Mouse (Mus musculus): Measurements from ENCODE around the gene 2900026A02Rik. TPM values are rescaled to one million over a fixed set of nuclear protein-coding genes. Genes with fewer than 3 reads are reported as not detected.

Gene 2900026A02Rik
- polyA plus RNA-seq, 1 experiment from 2014 or later = 5.0 TPM

DNA sequence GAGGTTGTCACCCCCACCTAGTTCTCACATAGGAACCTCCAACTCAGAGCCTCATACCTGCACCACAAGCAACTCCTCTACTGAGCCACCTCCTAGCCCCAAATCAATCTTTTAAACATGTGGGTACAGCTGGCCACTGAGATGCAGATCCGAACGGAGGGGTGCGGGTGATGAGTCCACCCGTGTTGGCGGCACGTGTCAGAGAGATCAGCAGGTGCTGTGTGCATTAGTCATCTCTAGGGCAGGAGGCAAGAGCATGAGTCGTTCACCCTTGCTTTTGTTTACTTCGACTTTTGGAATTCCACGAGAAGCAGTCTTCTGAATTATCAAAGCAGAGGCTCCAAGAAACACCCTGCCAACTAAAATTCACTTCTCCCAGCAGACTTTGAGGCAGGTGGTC lies 16.8 kb downstream of the 2900026A02Rik start:
- Histone ChIP-seq H3K27ac (ENCODE audit: low read length) (no peak overlapping the region), H3K4me2 (ENCODE audit: low read length) (no peak overlapping the region), H3K4me1 (replicated peaks; ENCODE audit: control insufficient read depth, insufficient read depth, low read length) (peaks cover 12% of the 10 kb centered on the region), H3K9me3 (ENCODE audit: control insufficient read depth, low read length) (no peaks in the 10 kb centered on the region), H3K36me3 (ENCODE audit: control insufficient read depth, insufficient read depth) (no peaks in the 10 kb centered on the region), H3K4me3 (replicated peaks; ENCODE audit: low read length) (no peak overlapping the region), H3K27me3 (replicated peaks; ENCODE audit: control insufficient read depth, insufficient read depth, low read length) (no peaks in the 10 kb centered on the region), H3K9ac (replicated peaks; ENCODE audit: low read depth, low read length) (no peak overlapping the region)
- ATAC-seq = no peak
- WGBS = 91% methylated on average over 9 of the region's 9 CpGs

DNA sequence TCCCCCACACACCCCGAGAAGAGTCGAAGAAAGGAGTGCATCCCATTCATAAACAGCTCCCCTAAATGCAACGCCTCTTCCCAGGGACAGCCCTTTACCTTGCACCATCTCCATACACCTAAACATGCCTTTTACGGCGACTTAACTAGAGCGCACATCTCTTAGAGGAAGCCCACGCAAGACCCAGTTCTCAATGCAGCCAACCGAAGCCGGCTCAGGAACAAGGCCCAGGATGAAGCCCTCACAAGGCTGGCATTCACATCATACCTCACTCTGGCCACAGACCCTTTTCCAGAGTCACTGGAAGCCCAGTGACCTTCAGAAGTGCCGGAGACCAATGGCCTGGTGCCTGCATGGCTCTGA lies 21.3 kb downstream of the 2900026A02Rik start:
- Histone ChIP-seq H3K4me3 (replicated peaks; ENCODE audit: low read length) (no peak overlapping the region), H3K27me3 (replicated peaks; ENCODE audit: control insufficient read depth, insufficient read depth, low read length) (no peaks in the 10 kb centered on the region), H3K9ac (replicated peaks; ENCODE audit: low read depth, low read length) (no peak overlapping the region), H3K27ac (ENCODE audit: low read length) (no peak overlapping the region; the same call in 1 of the 2 replicates), H3K4me1 (replicated peaks; ENCODE audit: control insufficient read depth, insufficient read depth, low read length) (peaks cover 12% of the 10 kb centered on the region), H3K9me3 (ENCODE audit: control insufficient read depth, low read length) (no peaks in the 10 kb centered on the region), H3K4me2 (ENCODE audit: low read length) (no peak overlapping the region), H3K36me3 (ENCODE audit: control insufficient read depth, insufficient read depth) (no peaks in the 10 kb centered on the region)
- no peak for ATAC-seq
- 87% methylated on average over 10 of the region's 10 CpGs for WGBS

GRCm38 (mm10) chr5:113199126-113199771 lies 21.8 kb downstream of the 2900026A02Rik start:
- no peaks in the 10 kb centered on the region for H3K9me3 ChIP-seq (ENCODE audit: control insufficient read depth, low read length)
- no peak overlapping the region for H3K4me3 ChIP-seq (replicated peaks; ENCODE audit: low read length)
- WGBS = 55% methylated on average over 8 of the region's 8 CpGs
- H3K9ac ChIP-seq (replicated peaks; ENCODE audit: low read depth, low read length) = no peak overlapping the region
- H3K4me2 ChIP-seq (ENCODE audit: low read length) = no peak overlapping the region
- H3K27ac ChIP-seq (ENCODE audit: low read length) = no peak overlapping the region; the same call in 1 of the 2 replicates
- H3K27me3 ChIP-seq (replicated peaks; ENCODE audit: control insufficient read depth, insufficient read depth, low read length) = no peaks in the 10 kb centered on the region
- ATAC-seq = no peak
- H3K36me3 ChIP-seq (ENCODE audit: control insufficient read depth, insufficient read depth) = no peaks in the 10 kb centered on the region
- H3K4me1 ChIP-seq (replicated peaks; ENCODE audit: control insufficient read depth, insufficient read depth, low read length) = peaks cover 13% of the 10 kb centered on the region

DNA sequence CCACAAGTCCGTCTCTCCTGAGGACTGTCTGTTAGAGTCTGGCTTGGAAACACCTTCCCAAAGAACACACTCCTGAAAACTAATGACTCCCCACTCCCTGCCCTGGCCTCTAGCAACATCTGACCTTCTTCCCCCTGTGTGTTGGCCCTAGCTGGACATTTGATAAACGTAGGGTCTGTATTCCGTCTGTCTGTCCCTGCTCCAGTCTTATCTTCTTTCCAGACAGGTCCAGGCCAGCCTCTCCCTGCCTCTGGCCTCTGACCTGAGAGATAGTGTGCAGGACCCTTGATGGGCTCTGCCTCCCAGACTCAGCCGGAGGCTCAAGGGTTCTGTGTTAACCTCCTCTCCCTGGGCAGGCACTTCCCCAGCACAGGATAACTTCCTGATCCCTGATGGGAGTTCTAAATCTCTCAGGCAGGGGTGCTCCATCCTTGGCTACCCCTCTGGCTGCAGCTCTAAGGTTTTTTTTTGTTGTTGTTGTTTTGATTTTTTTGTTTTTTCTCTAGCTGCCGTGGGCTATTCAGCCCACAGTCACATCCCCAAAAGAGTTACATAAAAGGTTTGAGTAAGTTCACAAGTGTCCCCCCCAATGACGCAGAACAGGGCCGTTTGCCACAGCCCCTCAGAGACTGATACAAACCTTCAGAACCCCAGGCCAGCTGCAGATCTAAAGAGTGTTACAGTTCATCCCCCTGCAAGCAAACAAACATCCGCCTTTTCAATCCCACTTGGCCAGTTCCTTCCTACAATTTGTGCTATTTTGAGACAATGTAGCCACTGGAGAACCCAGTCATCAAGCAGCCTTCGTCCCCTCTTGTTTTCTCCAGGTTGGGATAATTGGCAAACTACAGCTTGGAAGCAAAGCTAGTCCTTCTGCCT lies 23.9 kb downstream of the 2900026A02Rik start:
- H3K9me3 ChIP-seq (ENCODE audit: control insufficient read depth, low read length) = no peaks in the 10 kb centered on the region

GRCm38 (mm10) chr5:113195907-113196306 lies 25.1 kb downstream of the 2900026A02Rik start:
- peaks cover 22% of the 10 kb centered on the region for H3K4me1 ChIP-seq (replicated peaks; ENCODE audit: control insufficient read depth, insufficient read depth, low read length)
- no peak; the same call in 1 of the 2 replicates for ATAC-seq
- 0 out of 2 replicates have a peak overlapping the region, but pooled peaks have one; percentile 16 for H3K4me2 ChIP-seq (ENCODE audit: low read length)
- H3K4me3 ChIP-seq (replicated peaks; ENCODE audit: low read length) = no peak overlapping the region
- no peak overlapping the region for H3K9ac ChIP-seq (replicated peaks; ENCODE audit: low read depth, low read length)
- no peaks in the 10 kb centered on the region for H3K9me3 ChIP-seq (ENCODE audit: control insufficient read depth, low read length)
- no peaks in the 10 kb centered on the region for H3K27me3 ChIP-seq (replicated peaks; ENCODE audit: control insufficient read depth, insufficient read depth, low read length)
- no peaks in the 10 kb centered on the region for H3K36me3 ChIP-seq (ENCODE audit: control insufficient read depth, insufficient read depth)
- WGBS = 58% methylated on average over 6 of the region's 6 CpGs
- H3K27ac ChIP-seq (ENCODE audit: low read length) = peak overlapping the region; percentile 81

More for the DNA sequence above, 23.9 kb downstream of the 2900026A02Rik start:
- H3K9ac ChIP-seq (replicated peaks; ENCODE audit: low read depth, low read length) = no peak overlapping the region
- ATAC-seq = no peak
- no peak overlapping the region for H3K4me2 ChIP-seq (ENCODE audit: low read length)
- H3K4me3 ChIP-seq (replicated peaks; ENCODE audit: low read length) = no peak overlapping the region
- no peaks in the 10 kb centered on the region for H3K36me3 ChIP-seq (ENCODE audit: control insufficient read depth, insufficient read depth)
- 56% methylated on average over 9 of the region's 9 CpGs for WGBS
- peak overlapping the region; percentile 26; the same call in 1 of the 2 replicates for H3K27ac ChIP-seq (ENCODE audit: low read length)
- no peaks in the 10 kb centered on the region for H3K27me3 ChIP-seq (replicated peaks; ENCODE audit: control insufficient read depth, insufficient read depth, low read length)
- peaks cover 16% of the 10 kb centered on the region for H3K4me1 ChIP-seq (replicated peaks; ENCODE audit: control insufficient read depth, insufficient read depth, low read length)

GRCm38 (mm10) chr5:113195451-113195850 lies 25.6 kb downstream of the 2900026A02Rik start:
- Histone ChIP-seq H3K27ac (ENCODE audit: low read length) (peak overlapping the region; percentile 81), H3K9me3 (ENCODE audit: control insufficient read depth, low read length) (no peaks in the 10 kb centered on the region), H3K4me2 (ENCODE audit: low read length) (0 out of 2 replicates have a peak overlapping the region, but pooled peaks have one; percentile 16), H3K36me3 (ENCODE audit: control insufficient read depth, insufficient read depth) (no peaks in the 10 kb centered on the region), H3K27me3 (replicated peaks; ENCODE audit: control insufficient read depth, insufficient read depth, low read length) (no peaks in the 10 kb centered on the region), H3K4me1 (replicated peaks; ENCODE audit: control insufficient read depth, insufficient read depth, low read length) (peaks cover 22% of the 10 kb centered on the region), H3K9ac (replicated peaks; ENCODE audit: low read depth, low read length) (no peak overlapping the region), H3K4me3 (replicated peaks; ENCODE audit: low read length) (no peak overlapping the region)
- ATAC-seq = peak; percentile 61
- 68% methylated on average over 12 of the region's 12 CpGs for WGBS

DNA sequence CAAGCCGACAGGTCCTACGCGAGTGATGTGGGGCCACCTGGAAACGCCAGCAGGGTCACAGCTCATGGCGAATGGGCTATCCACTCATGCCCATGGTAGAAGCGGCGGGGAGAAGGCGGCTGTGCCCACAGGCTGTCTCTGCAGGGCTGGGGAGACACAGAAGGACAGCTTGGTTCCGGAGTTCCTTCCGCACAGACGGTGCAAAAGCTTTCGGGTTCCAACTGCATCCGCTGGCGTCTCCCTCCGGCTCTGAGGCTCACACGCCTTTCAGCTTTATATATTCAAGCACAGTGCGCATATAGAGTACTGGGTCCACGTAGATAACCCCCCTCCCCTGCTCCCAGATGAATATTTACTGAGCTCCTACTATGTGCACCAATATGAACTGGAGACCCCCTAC lies 27.3 kb downstream of the 2900026A02Rik start:
- WGBS = 84% methylated on average over 18 of the region's 18 CpGs
- Histone ChIP-seq H3K9me3 (ENCODE audit: control insufficient read depth, low read length) (no peaks in the 10 kb centered on the region), H3K4me2 (ENCODE audit: low read length) (peak overlapping the region; percentile 15; the same call in 1 of the 2 replicates), H3K9ac (replicated peaks; ENCODE audit: low read depth, low read length) (no peak overlapping the region), H3K4me3 (replicated peaks; ENCODE audit: low read length) (0 out of 2 replicates have a peak overlapping the region, but pooled peaks have one; percentile 13), H3K4me1 (replicated peaks; ENCODE audit: control insufficient read depth, insufficient read depth, low read length) (peaks cover 19% of the 10 kb centered on the region), H3K27ac (ENCODE audit: low read length) (peak overlapping the region; percentile 54), H3K36me3 (ENCODE audit: control insufficient read depth, insufficient read depth) (no peaks in the 10 kb centered on the region), H3K27me3 (replicated peaks; ENCODE audit: control insufficient read depth, insufficient read depth, low read length) (no peaks in the 10 kb centered on the region)
- peak; percentile 46 for ATAC-seq

- no peak for ATAC-seq
- no peaks in the 10 kb centered on the region for H3K9me3 ChIP-seq (ENCODE audit: control insufficient read depth, low read length)
- H3K4me3 ChIP-seq (replicated peaks; ENCODE audit: low read length) = no peak overlapping the region
- peaks cover 19% of the 10 kb centered on the region for H3K4me1 ChIP-seq (replicated peaks; ENCODE audit: control insufficient read depth, insufficient read depth, low read length)
- H3K36me3 ChIP-seq (ENCODE audit: control insufficient read depth, insufficient read depth) = no peaks in the 10 kb centered on the region
- no peaks in the 10 kb centered on the region for H3K27me3 ChIP-seq (replicated peaks; ENCODE audit: control insufficient read depth, insufficient read depth, low read length)
- no peak overlapping the region for H3K4me2 ChIP-seq (ENCODE audit: low read length)
- no peak overlapping the region for H3K9ac ChIP-seq (replicated peaks; ENCODE audit: low read depth, low read length)
- WGBS = 61% methylated on average over 14 of the region's 14 CpGs
- H3K27ac ChIP-seq (ENCODE audit: low read length) = no peak overlapping the region
These were observed 29.1 kb downstream of the 2900026A02Rik start for GRCm38 (mm10) chr5:113191901-113192300.

DNA sequence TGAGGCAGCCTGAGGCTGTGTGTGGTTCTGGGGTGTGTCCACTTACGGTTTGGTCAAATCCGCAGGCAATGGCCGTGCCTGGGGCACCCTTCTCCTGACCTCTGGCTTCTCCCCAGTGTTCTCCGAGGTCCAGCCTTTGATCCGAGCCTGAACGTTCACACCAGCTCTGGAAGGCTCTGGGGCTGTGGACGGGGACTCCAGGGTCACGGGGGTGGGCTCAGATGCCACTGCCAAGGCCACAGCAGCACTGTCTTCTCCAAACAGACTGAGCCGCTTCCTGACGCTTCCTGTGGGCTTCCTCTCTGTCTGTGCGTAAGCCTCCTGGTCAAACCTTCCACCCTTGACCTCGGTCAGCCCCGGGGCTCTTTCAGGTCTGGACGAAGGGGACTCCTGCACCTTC lies 30.5 kb downstream of the 2900026A02Rik start:
- Histone ChIP-seq H3K4me2 (ENCODE audit: low read length) (no peak overlapping the region), H3K27me3 (replicated peaks; ENCODE audit: control insufficient read depth, insufficient read depth, low read length) (no peaks in the 10 kb centered on the region), H3K4me3 (replicated peaks; ENCODE audit: low read length) (no peak overlapping the region), H3K36me3 (ENCODE audit: control insufficient read depth, insufficient read depth) (no peaks in the 10 kb centered on the region), H3K9ac (replicated peaks; ENCODE audit: low read depth, low read length) (no peak overlapping the region), H3K27ac (ENCODE audit: low read length) (no peak overlapping the region), H3K9me3 (ENCODE audit: control insufficient read depth, low read length) (no peaks in the 10 kb centered on the region), H3K4me1 (replicated peaks; ENCODE audit: control insufficient read depth, insufficient read depth, low read length) (peaks cover 15% of the 10 kb centered on the region)
- WGBS = 91% methylated on average over 14 of the region's 14 CpGs
- ATAC-seq = no peak
